Mouse (Mus musculus): ENCODE measurements around the gene Trim46. TPM values are rescaled to one million over a fixed set of nuclear protein-coding genes. Genes with fewer than 3 reads are reported as not detected.
A peak's percentile ranks its signal among the peaks of the same experiment; 100 is the strongest.

Gene Trim46
- 0.97 and 1.7 TPM in 2 replicates for polyA plus RNA-seq (2014; fragmentation: Nextera tagmentation; extraction: Ambion mirVana)

- peak; percentile 73 for ATAC-seq (replicated peaks; ENCODE audit: low FRiP score)
- Histone ChIP-seq H3K4me1 (replicated peaks; ENCODE audit: control insufficient read depth, insufficient read depth, low read length) (peaks cover 41% of the 10 kb centered on the region), H3K36me3 (ENCODE audit: control insufficient read depth, insufficient read depth, low read length) (no peaks in the 10 kb centered on the region), H3K9ac (ENCODE audit: low read depth, low read length) (peak within 1 kb of the TSS; percentile 73), H3K27me3 (replicated peaks; ENCODE audit: control insufficient read depth, insufficient read depth, low read length) (peaks cover 27% of the 10 kb centered on the region), H3K4me3 (ENCODE audit: low read depth, low read length) (peak within 1 kb of the TSS; percentile 75), H3K27ac (ENCODE audit: low read depth, low read length) (0 out of 2 replicates have a peak within 1 kb of the TSS, but pooled peaks have one; percentile 6), H3K9me3 (ENCODE audit: control insufficient read depth, low read length) (no peaks in the 10 kb centered on the region), H3K4me2 (peak within 1 kb of the TSS; percentile 84)
- peak; percentile 89 for DNase-seq (ENCODE audit: low spot score)
- under 1% methylated on average over 42 of the region's 42 CpGs for WGBS
These were observed at the start of gene Trim46 for GRCm38 (mm10) chr3:89246261-89247100. Gene Trim46, minus strand, starts transcription at chr3:89246309.

GRCm38 (mm10) chr3:89295685-89296230, 49.6 kb upstream of the Trim46 start:
- DNase-seq (ENCODE audit: low spot score): no peak
- WGBS: 69% methylated on average over 8 of the region's 8 CpGs
- no peak overlapping the region for H3K4me2 ChIP-seq

GRCm38 (mm10) chr3:89294195-89294594, 48.1 kb upstream of the Trim46 start:
- H3K27ac ChIP-seq (ENCODE audit: low read depth, low read length): no peak overlapping the region
- H3K27me3 ChIP-seq (replicated peaks; ENCODE audit: control insufficient read depth, insufficient read depth, low read length): peaks cover 2% of the 10 kb centered on the region; the same call in 1 of the 2 replicates
- WGBS: 74% methylated on average over 5 of the region's 5 CpGs
- H3K4me2 ChIP-seq: no peak overlapping the region
- H3K9ac ChIP-seq (ENCODE audit: low read depth, low read length): no peak overlapping the region
- no peak overlapping the region for H3K4me3 ChIP-seq (ENCODE audit: low read depth, low read length)
- ATAC-seq (replicated peaks; ENCODE audit: low FRiP score) (no peak), DNase-seq (ENCODE audit: low spot score) (no peak)
- H3K36me3 ChIP-seq (ENCODE audit: control insufficient read depth, insufficient read depth, low read length): no peaks in the 10 kb centered on the region
- no peaks in the 10 kb centered on the region; the same call in 1 of the 2 replicates for H3K4me1 ChIP-seq (replicated peaks; ENCODE audit: control insufficient read depth, insufficient read depth, low read length)
- H3K9me3 ChIP-seq (ENCODE audit: control insufficient read depth, low read length): no peaks in the 10 kb centered on the region

More at GRCm38 (mm10) chr3:89295685-89296230, 49.6 kb upstream of the Trim46 start:
- peaks cover 2% of the 10 kb centered on the region; the same call in 1 of the 2 replicates for H3K27me3 ChIP-seq (replicated peaks; ENCODE audit: control insufficient read depth, insufficient read depth, low read length)
- ATAC-seq (replicated peaks; ENCODE audit: low FRiP score): no peak
- no peak overlapping the region for H3K4me3 ChIP-seq (ENCODE audit: low read depth, low read length)
- H3K36me3 ChIP-seq (ENCODE audit: control insufficient read depth, insufficient read depth, low read length): no peaks in the 10 kb centered on the region
- peaks cover 3% of the 10 kb centered on the region; the same call in 1 of the 2 replicates for H3K4me1 ChIP-seq (replicated peaks; ENCODE audit: control insufficient read depth, insufficient read depth, low read length)
- no peak overlapping the region for H3K27ac ChIP-seq (ENCODE audit: low read depth, low read length)
- no peak overlapping the region for H3K9ac ChIP-seq (ENCODE audit: low read depth, low read length)
- H3K9me3 ChIP-seq (ENCODE audit: control insufficient read depth, low read length): no peaks in the 10 kb centered on the region

- DNase-seq (ENCODE audit: low spot score) (no peak), ATAC-seq (replicated peaks; ENCODE audit: low FRiP score) (no peak)
- H3K4me3 ChIP-seq (ENCODE audit: low read depth, low read length): no peak overlapping the region
- H3K9me3 ChIP-seq (ENCODE audit: control insufficient read depth, low read length): no peaks in the 10 kb centered on the region
- no peaks in the 10 kb centered on the region for H3K36me3 ChIP-seq (ENCODE audit: control insufficient read depth, insufficient read depth, low read length)
- no peak overlapping the region for H3K9ac ChIP-seq (ENCODE audit: low read depth, low read length)
- no peak overlapping the region for H3K4me2 ChIP-seq
- WGBS: 83% methylated on average over 11 of the region's 11 CpGs
- H3K27me3 ChIP-seq (replicated peaks; ENCODE audit: control insufficient read depth, insufficient read depth, low read length): 0 out of 2 replicates have a peak, but pooled peaks cover 4% of the 10 kb centered on the region
- no peak overlapping the region for H3K27ac ChIP-seq (ENCODE audit: low read depth, low read length)
- H3K4me1 ChIP-seq (replicated peaks; ENCODE audit: control insufficient read depth, insufficient read depth, low read length): no peaks in the 10 kb centered on the region; the same call in 1 of the 2 replicates
These were observed 47.3 kb upstream of the Trim46 start for GRCm38 (mm10) chr3:89293247-89293918.

- Histone ChIP-seq H3K9me3 (ENCODE audit: control insufficient read depth, low read length) (no peaks in the 10 kb centered on the region), H3K9ac (ENCODE audit: low read depth, low read length) (no peak overlapping the region), H3K27me3 (replicated peaks; ENCODE audit: control insufficient read depth, insufficient read depth, low read length) (0 out of 2 replicates have a peak, but pooled peaks cover 2% of the 10 kb centered on the region), H3K4me1 (replicated peaks; ENCODE audit: control insufficient read depth, insufficient read depth, low read length) (no peaks in the 10 kb centered on the region; the same call in 1 of the 2 replicates), H3K4me3 (ENCODE audit: low read depth, low read length) (no peak overlapping the region), H3K27ac (ENCODE audit: low read depth, low read length) (no peak overlapping the region), H3K36me3 (ENCODE audit: control insufficient read depth, insufficient read depth, low read length) (no peaks in the 10 kb centered on the region), H3K4me2 (no peak overlapping the region)
- DNase-seq (ENCODE audit: low spot score): no peak
- ATAC-seq (replicated peaks; ENCODE audit: low FRiP score): no peak
- WGBS: 82% methylated on average over 5 of the region's 5 CpGs
These were observed 46.2 kb upstream of the Trim46 start for GRCm38 (mm10) chr3:89292303-89292702.

- no peaks in the 10 kb centered on the region for H3K9me3 ChIP-seq (ENCODE audit: control insufficient read depth, low read length)
- 0 out of 2 replicates have a peak, but pooled peaks cover 2% of the 10 kb centered on the region for H3K27me3 ChIP-seq (replicated peaks; ENCODE audit: control insufficient read depth, insufficient read depth, low read length)
- no peak overlapping the region for H3K9ac ChIP-seq (ENCODE audit: low read depth, low read length)
- no peak for ATAC-seq (replicated peaks; ENCODE audit: low FRiP score)
- H3K36me3 ChIP-seq (ENCODE audit: control insufficient read depth, insufficient read depth, low read length): no peaks in the 10 kb centered on the region
- no peak overlapping the region for H3K4me2 ChIP-seq
- no peaks in the 10 kb centered on the region; the same call in 1 of the 2 replicates for H3K4me1 ChIP-seq (replicated peaks; ENCODE audit: control insufficient read depth, insufficient read depth, low read length)
- no peak overlapping the region for H3K27ac ChIP-seq (ENCODE audit: low read depth, low read length)
- 35% methylated on average over 10 of the region's 10 CpGs for WGBS
- no peak overlapping the region for H3K4me3 ChIP-seq (ENCODE audit: low read depth, low read length)
- no peak for DNase-seq (ENCODE audit: low spot score)
These were observed 45.8 kb upstream of the Trim46 start for GRCm38 (mm10) chr3:89291874-89292273.

GRCm38 (mm10) chr3:89288503-89288928, 42.4 kb upstream of the Trim46 start:
- H3K9ac ChIP-seq (ENCODE audit: low read depth, low read length): no peak overlapping the region
- DNase-seq (ENCODE audit: low spot score): peak; percentile 28
- H3K4me1 ChIP-seq (replicated peaks; ENCODE audit: control insufficient read depth, insufficient read depth, low read length): no peaks in the 10 kb centered on the region
- 0 out of 2 replicates have a peak, but pooled peaks cover 4% of the 10 kb centered on the region for H3K27me3 ChIP-seq (replicated peaks; ENCODE audit: control insufficient read depth, insufficient read depth, low read length)
- ATAC-seq (replicated peaks; ENCODE audit: low FRiP score): no peak
- no peaks in the 10 kb centered on the region for H3K9me3 ChIP-seq (ENCODE audit: control insufficient read depth, low read length)
- H3K4me2 ChIP-seq: no peak overlapping the region
- no peak overlapping the region for H3K27ac ChIP-seq (ENCODE audit: low read depth, low read length)
- H3K36me3 ChIP-seq (ENCODE audit: control insufficient read depth, insufficient read depth, low read length): no peaks in the 10 kb centered on the region
- H3K4me3 ChIP-seq (ENCODE audit: low read depth, low read length): no peak overlapping the region
- WGBS: 41% methylated on average over 7 of the region's 7 CpGs

- ATAC-seq (replicated peaks; ENCODE audit: low FRiP score): no peak
- Histone ChIP-seq H3K9me3 (ENCODE audit: control insufficient read depth, low read length) (no peaks in the 10 kb centered on the region), H3K27ac (ENCODE audit: low read depth, low read length) (no peak overlapping the region), H3K36me3 (ENCODE audit: control insufficient read depth, insufficient read depth, low read length) (no peaks in the 10 kb centered on the region), H3K9ac (ENCODE audit: low read depth, low read length) (no peak overlapping the region), H3K27me3 (replicated peaks; ENCODE audit: control insufficient read depth, insufficient read depth, low read length) (0 out of 2 replicates have a peak, but pooled peaks cover 4% of the 10 kb centered on the region), H3K4me2 (no peak overlapping the region), H3K4me3 (ENCODE audit: low read depth, low read length) (no peak overlapping the region), H3K4me1 (replicated peaks; ENCODE audit: control insufficient read depth, insufficient read depth, low read length) (no peaks in the 10 kb centered on the region)
- DNase-seq (ENCODE audit: low spot score): peak; percentile 26
- 59% methylated on average over 5 of the region's 5 CpGs for WGBS
These were observed 41.2 kb upstream of the Trim46 start for GRCm38 (mm10) chr3:89287286-89287685.

Data from liver, embryonic 11.5 days (tissue).